Mouse (Mus musculus) cerebellum, postnatal 10 days (tissue): ENCODE results near the gene Kif6.

Source experiments
- DNase-seq, 2 experiments: peaks; one replicate each; pipeline ENCODE4 v3.0.0; 2021; ENCODE audit warnings: mixed read lengths in 2 of 2

Gene Kif6

DNA sequence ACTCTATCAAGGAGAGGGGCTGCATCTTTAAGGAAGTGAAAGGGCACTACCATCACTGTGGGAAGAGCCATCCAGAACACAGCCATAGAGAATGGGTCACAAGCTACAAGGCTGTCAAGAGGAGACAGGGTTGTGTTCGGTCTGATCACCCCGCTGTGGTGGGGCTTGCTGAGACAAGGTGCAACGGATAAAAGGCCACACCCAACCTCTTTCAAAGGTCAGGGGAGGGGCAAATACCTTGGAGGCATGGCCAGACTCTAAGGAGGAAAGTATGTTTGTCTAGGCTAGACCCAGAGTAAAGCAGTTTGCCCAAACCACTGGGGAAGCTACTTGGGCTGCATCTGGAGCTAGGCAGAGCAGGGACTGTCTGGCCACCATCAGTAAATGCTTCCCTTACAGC, 318.9 kb downstream of the Kif6 start:
- DNase-seq, result no peak

DNA sequence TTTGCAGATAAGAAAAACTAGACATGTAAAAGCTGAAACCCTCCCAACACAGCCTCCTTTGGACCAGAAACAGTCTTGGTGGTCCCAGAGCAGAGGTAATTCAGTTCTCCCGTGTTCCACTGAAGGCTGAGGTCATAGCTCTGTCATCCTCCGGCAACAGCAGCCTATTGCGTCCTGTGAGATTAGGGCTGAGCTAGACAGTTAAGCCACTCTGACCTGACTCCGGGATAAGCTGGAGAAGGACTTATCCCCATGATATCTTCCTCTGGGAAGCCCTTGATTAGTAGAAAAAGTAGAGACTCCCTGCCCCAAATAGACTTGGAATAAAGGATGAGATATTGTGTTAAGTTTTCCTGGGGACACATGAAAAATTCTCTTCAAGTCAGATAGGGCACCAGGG, 319.6 kb downstream of the Kif6 start:
- DNase-seq, result no peak

- peak; percentile 91 to 94 for DNase-seq
Observed at GRCm38 (mm10) chr17:49935602-49936205, 320.8 kb downstream of the Kif6 start.

- DNase-seq, result peak in 1 of 2 experiments; percentile 16
Observed at GRCm38 (mm10) chr17:49936214-49936613, 321.3 kb downstream of the Kif6 start.

- no peak for DNase-seq
Observed at GRCm38 (mm10) chr17:49939146-49939545, 324.2 kb downstream of the Kif6 start.

GRCm38 (mm10) chr17:49942674-49943073, 327.7 kb downstream of the Kif6 start:
- DNase-seq, result peak; percentile 42

GRCm38 (mm10) chr17:49951491-49951855, 336.5 kb downstream of the Kif6 start:
- peak; percentile 93 to 96 for DNase-seq

- peak; percentile 60 to 63 for DNase-seq
Observed at GRCm38 (mm10) chr17:49951856-49952607, 337.1 kb downstream of the Kif6 start.

DNA sequence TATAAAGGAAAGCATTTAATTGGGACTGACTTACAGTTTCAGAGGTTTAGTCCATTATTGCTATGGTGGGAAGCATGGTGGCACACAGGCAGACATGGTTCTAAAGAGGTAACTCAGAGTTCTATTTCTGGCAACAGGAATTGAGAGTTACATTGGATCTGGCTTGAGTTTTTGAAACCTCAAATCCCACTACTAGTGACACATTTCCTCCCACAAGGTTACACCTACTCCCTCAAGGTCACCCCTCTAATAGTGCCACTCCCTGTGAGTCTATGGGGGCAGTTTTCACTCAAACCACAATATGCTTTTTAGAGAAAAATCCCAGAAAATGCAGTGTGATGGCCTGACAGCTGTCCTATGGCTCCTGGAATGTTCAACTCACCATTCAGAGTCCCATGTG, 344.1 kb downstream of the Kif6 start:
- DNase-seq, result no peak
